Mouse (Mus musculus): ENCODE measurements around the gene Snapc2.
A peak's percentile ranks its signal among the peaks of the same experiment; 100 is the strongest.

Gene Snapc2

GRCm38 (mm10) chr8:4252934-4253841 is at the start of gene Snapc2:
TSS of gene Snapc2 (plus strand) at chr8:4253080.
- DNase-seq = peak; percentile 95

GRCm38 (mm10) chr8:4205246-4206123 is 47.4 kb upstream of the Snapc2 start:
- peak; percentile 29 for DNase-seq

GRCm38 (mm10) chr8:4206182-4207015 is 46.5 kb upstream of the Snapc2 start:
- peak; percentile 32 for DNase-seq

GRCm38 (mm10) chr8:4207016-4207350 is 45.9 kb upstream of the Snapc2 start:
- DNase-seq = no peak

- no peak for DNase-seq
Observed at GRCm38 (mm10) chr8:4211097-4211496, 41.8 kb upstream of the Snapc2 start.

- DNase-seq = peak; percentile 35
Observed at GRCm38 (mm10) chr8:4212809-4213209, 40.1 kb upstream of the Snapc2 start.

- peak; percentile 59 for DNase-seq
Observed at GRCm38 (mm10) chr8:4213210-4214005, 39.5 kb upstream of the Snapc2 start.

GRCm38 (mm10) chr8:4214006-4214980 is 38.6 kb upstream of the Snapc2 start:
- DNase-seq = no peak

GRCm38 (mm10) chr8:4216296-4216695 is 36.6 kb upstream of the Snapc2 start:
- DNase-seq = peak; percentile 40

GRCm38 (mm10) chr8:4216791-4217621 is 35.9 kb upstream of the Snapc2 start, which contains the start of gene Prr36:
TSS of gene Prr36 (minus strand) at chr8:4217459.
- peak; percentile 86 for DNase-seq

GRCm38 (mm10) chr8:4219617-4220016 is 33.3 kb upstream of the Snapc2 start:
- DNase-seq = no peak

GRCm38 (mm10) chr8:4222059-4222458 is 30.8 kb upstream of the Snapc2 start:
- no peak for DNase-seq

GRCm38 (mm10) chr8:4226323-4226722 is 26.6 kb upstream of the Snapc2 start:
- DNase-seq = no peak

- DNase-seq = no peak
Observed at GRCm38 (mm10) chr8:4226739-4227347, 26.0 kb upstream of the Snapc2 start, which contains the start of gene Lrrc8e. TSS of gene Lrrc8e (plus strand) at chr8:4226827.

GRCm38 (mm10) chr8:4227919-4228318 is 25.0 kb upstream of the Snapc2 start:
- DNase-seq = no peak

GRCm38 (mm10) chr8:4229784-4230183 is 23.1 kb upstream of the Snapc2 start:
- no peak for DNase-seq

- no peak for DNase-seq
Observed at GRCm38 (mm10) chr8:4230612-4231351, 22.1 kb upstream of the Snapc2 start.

- DNase-seq = no peak
Observed at GRCm38 (mm10) chr8:4237814-4238433, 15.0 kb upstream of the Snapc2 start.
